Mouse (Mus musculus) effector memory CD4-positive, alpha-beta T cell, adult 7 months (primary cell): ENCODE data around the gene Zfp382. TPM values are rescaled to one million over a fixed set of nuclear protein-coding genes. Genes with fewer than 3 reads are reported as not detected.

Experiments used
- polyA plus RNA-seq: library from polyadenylated mRNA; unstranded; fragments of 100-300 nt; shearing (Covaris generic); gene quantifications from one replicate; pipeline ENCODE4 v1.2.1, GENCODE M21; 2017

Zfp382 gene
- polyA plus RNA-seq, result 13.4 TPM

GRCm38 (mm10) chr7:30121308-30122187, at the start of gene Zfp382:
Zfp382 (plus strand) TSS chr7:30121942.

GRCm38 (mm10) chr7:30072146-30073028, 49.4 kb upstream of the Zfp382 start, which contains the start of gene Zfp82:
Zfp82 (minus strand) TSS chr7:30072900.

GRCm38 (mm10) chr7:30090092-30090969, 31.4 kb upstream of the Zfp382 start, which contains the start of the genes Gm26920 and Zfp566:
Gm26920 (minus strand) TSS chr7:30090410.
Zfp566 (minus strand) TSS chr7:30090527.

DNA sequence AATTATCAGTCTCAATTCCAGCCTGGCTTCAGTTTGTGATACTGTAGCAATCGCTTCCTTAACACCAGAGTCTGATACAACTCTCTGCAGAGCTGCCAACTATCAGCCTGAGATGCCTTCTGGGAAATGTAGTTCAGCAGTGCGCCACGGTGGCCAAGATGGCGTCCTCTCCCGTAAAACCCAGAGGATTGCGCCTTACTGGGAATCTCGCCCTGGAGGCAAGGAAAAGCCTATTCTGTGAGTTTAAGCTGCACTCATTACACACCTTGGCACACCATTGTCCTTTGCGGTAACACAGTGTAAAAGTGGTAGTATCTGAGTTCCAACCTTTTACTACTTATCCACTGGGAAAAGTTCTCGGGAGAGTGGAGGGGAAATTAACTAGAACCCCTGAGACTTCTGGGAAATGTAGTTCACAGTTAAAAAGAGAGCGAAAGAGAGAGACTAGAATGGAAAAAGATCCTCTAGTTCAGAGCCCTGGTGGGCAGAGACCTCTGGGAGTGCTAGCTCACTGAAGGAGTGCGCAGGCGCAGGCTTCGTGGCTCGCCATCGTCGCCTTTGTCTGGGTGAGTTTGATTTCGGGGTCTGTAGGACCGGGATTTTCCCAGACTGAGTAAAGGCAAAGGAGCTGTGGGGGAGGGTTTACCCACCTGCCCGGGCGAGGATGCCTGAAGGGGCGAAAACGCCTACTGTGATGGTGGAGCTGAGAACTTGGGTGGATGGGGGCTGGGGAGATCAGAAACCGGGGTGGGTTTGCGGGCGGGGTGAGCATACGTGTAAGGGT, 26.9 kb upstream of the Zfp382 start, which contains the start of gene Zfp260:
Zfp260 (plus strand) TSS at position 132 of the 784 bp plus-strand sequence.

DNA sequence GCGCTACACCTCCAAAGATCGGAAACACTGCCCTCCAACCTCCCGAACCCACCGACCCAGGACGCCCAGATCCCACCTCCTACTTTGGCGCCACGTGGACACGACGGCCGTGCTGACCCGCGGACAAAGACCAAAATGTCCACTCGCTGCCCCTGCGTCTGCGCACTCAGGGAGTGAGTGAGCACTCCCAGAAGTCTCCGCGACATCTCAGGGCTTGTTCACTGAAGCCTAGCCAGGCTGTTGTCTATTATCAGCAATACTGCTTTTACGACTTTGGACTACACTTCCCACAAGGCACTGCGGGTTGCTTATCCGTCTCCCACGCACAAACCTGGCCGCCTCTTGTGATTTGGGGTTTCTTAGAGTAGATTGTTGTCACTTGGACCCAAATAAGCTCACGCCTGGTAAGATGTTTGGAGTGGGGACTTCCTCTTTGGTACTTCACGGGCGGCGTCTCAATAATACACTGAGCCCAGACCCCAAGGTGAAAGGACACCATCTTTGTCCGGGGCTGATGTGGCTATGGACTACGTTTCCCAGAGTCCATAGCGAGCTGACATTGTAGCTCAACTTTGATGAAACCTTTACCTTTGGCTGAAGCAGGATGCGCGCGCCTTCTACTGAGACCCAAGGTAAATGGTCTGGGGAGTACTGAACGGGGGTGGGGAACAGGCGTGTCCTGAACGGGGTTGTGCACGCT, 48.0 kb downstream of the Zfp382 start, which contains the start of gene Zfp146:
Zfp146 (minus strand) TSS at position 168 of the 700 bp plus-strand sequence.

DNA sequence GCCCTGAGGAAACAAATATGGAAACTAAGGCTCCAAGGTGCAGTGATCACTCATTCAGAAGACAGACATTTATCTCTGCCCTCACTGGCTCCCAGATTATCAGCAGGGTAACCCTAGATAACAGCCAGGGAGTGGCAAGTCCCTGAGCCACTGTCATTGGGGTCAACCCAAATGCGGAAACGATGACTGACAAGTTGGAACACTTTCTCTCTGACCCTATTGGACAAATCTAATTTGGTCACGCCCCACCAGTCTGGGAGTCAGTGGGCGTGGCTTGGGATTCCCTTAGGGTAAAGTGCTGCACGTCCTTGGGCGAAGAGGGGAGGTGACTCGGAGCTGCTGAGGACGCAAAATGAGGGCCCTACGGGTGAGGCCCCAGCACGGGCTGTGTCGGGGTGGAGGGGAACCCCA, 62.1 kb downstream of the Zfp382 start, which contains the start of gene Cox7a1:
Cox7a1 (plus strand) TSS at position 266 of the 411 bp plus-strand sequence.

Other genes starting within 250 kb of the Zfp382 start
- 2.9 TPM for gene Zfp27, start 215.4 kb upstream of the Zfp382 start, polyA plus RNA-seq
- gene Zfp383, start 213.7 kb upstream of the Zfp382 start, polyA plus RNA-seq, result 1.00 TPM
- gene Zfp74, start 167.9 kb upstream of the Zfp382 start, polyA plus RNA-seq, result 2.2 TPM
- 5.7 TPM for gene Zfp568, start 138.0 kb upstream of the Zfp382 start, polyA plus RNA-seq
- 2.1 TPM for gene Zfp14, start 70.6 kb upstream of the Zfp382 start, polyA plus RNA-seq
- 7.4 TPM for gene Zfp82, start 49.0 kb upstream of the Zfp382 start, polyA plus RNA-seq
- gene Gm26920, start 31.5 kb upstream of the Zfp382 start, polyA plus RNA-seq, result not detected
- gene Zfp566, start 31.4 kb upstream of the Zfp382 start, polyA plus RNA-seq, result 6.2 TPM
- 66.9 TPM for gene Zfp260, start 27.2 kb upstream of the Zfp382 start, polyA plus RNA-seq
- 32.3 TPM for gene Zfp146, start 47.8 kb downstream of the Zfp382 start, polyA plus RNA-seq
- gene Cox7a1, start 62.2 kb downstream of the Zfp382 start, polyA plus RNA-seq, result not detected
- 60.7 TPM for gene Capns1, start 76.9 kb downstream of the Zfp382 start, polyA plus RNA-seq
- gene Polr2i, start 110.0 kb downstream of the Zfp382 start, polyA plus RNA-seq, result 32.3 TPM
- 61.3 TPM for gene Tbcb, start 110.3 kb downstream of the Zfp382 start, polyA plus RNA-seq
- not detected for gene Ovol3, start 113.8 kb downstream of the Zfp382 start, polyA plus RNA-seq
- gene Thap8, start 158.2 kb downstream of the Zfp382 start, polyA plus RNA-seq, result 0.85 TPM
- gene Wdr62, start 158.5 kb downstream of the Zfp382 start, polyA plus RNA-seq, result 4.5 TPM
- gene Clip3, start 169.8 kb downstream of the Zfp382 start, polyA plus RNA-seq, result 0.83 TPM
- 92.3 TPM for gene Alkbh6, start 186.8 kb downstream of the Zfp382 start, polyA plus RNA-seq
- 2.6 TPM for gene Syne4, start 192.9 kb downstream of the Zfp382 start, polyA plus RNA-seq
- gene E130208F15Rik, start 199.8 kb downstream of the Zfp382 start, polyA plus RNA-seq, result not detected
- 16.2 TPM for gene Sdhaf1, start 202.0 kb downstream of the Zfp382 start, polyA plus RNA-seq
- gene Lrfn3, start 240.8 kb downstream of the Zfp382 start, polyA plus RNA-seq, result not detected